Mouse (Mus musculus) ES-Bruce4 (cell line): Measurements from ENCODE around the gene Ap1g1. TPM values are rescaled to one million over a fixed set of nuclear protein-coding genes. Genes with fewer than 3 reads are reported as not detected.

Experiments used
- H3K27ac ChIP-seq: 2 replicates; pipeline ENCODE4 v1.5.1; 2012; ENCODE audit warnings: low read length, inconsistent platforms; ENCODE audit not compliant: insufficient read depth
- H3K27me3 ChIP-seq: 2 replicates; pipeline ENCODE4 v1.6.1; 2012; ENCODE audit warnings: mild to moderate bottlenecking, low read length, inconsistent platforms; ENCODE audit not compliant: control insufficient read depth, poor library complexity, insufficient read depth, severe bottlenecking
- H3K36me3 ChIP-seq: 2 replicates; pipeline ENCODE4 v1.6.1; 2012; ENCODE audit warnings: inconsistent platforms, mild to moderate bottlenecking, low read length, moderate library complexity; ENCODE audit not compliant: control insufficient read depth, poor library complexity, insufficient read depth, severe bottlenecking
- H3K4me1 ChIP-seq: one replicate; pipeline ENCODE4 v1.8.1; 2011; ENCODE audit warnings: low read length; ENCODE audit not compliant: control insufficient read depth, insufficient read depth
- H3K4me3 ChIP-seq: 2 replicates; pipeline ENCODE4 v1.5.1; 2011; ENCODE audit warnings: low read depth, mild to moderate bottlenecking, low read length
- H3K9ac ChIP-seq: 2 replicates; pipeline ENCODE4 v1.6.1; 2012; ENCODE audit warnings: low read depth, mild to moderate bottlenecking, inconsistent platforms; ENCODE audit not compliant: poor library complexity, severe bottlenecking
- H3K9me3 ChIP-seq: replicated peaks from 2 replicates; pipeline ENCODE4 v1.6.1; 2012; ENCODE audit warnings: mild to moderate bottlenecking, low read length, inconsistent platforms; ENCODE audit not compliant: control insufficient read depth, poor library complexity, insufficient read depth, severe bottlenecking
- CTCF ChIP-seq: IDR thresholded peaks from one replicate; pipeline ENCODE4 v1.8.1; 2011; ENCODE audit warnings: low read depth, low read length
- EP300 ChIP-seq: IDR thresholded peaks from 2 replicates; pipeline ENCODE4 v1.6.1; 2011; ENCODE audit warnings: low read depth, low read length; ENCODE audit not compliant: insufficient read depth
- POLR2A ChIP-seq: IDR thresholded peaks from one replicate; pipeline ENCODE4 v1.8.1; 2011; ENCODE audit warnings: low read length; ENCODE audit not compliant: insufficient read depth
- polyA plus RNA-seq: library from polyadenylated mRNA; stranded (reverse); fragments of >200 nt; gene quantifications from 2 replicates; pipeline ENCODE4 v1.2.4, GENCODE M21; 2011; ENCODE audit warnings: low read depth; ENCODE audit not compliant: missing spikeins, insufficient read depth, insufficient read length

The Ap1g1 gene
- 108 and 115 TPM in 2 replicates for polyA plus RNA-seq

GRCm38 (mm10) chr8:109778280-109778977 is at the start of gene Ap1g1:
Gene Ap1g1, plus strand, starts transcription at chr8:109778554.
- Histone ChIP-seq H3K9me3 (no peaks in the 10 kb centered on the region), H3K9ac (peak within 1 kb of the TSS; percentile 94), H3K36me3 (no peaks in the 10 kb centered on the region), H3K4me1 (no peaks in the 10 kb centered on the region), H3K27me3 (no peaks in the 10 kb centered on the region), H3K27ac (no peak within 1 kb of the TSS), H3K4me3 (peak within 1 kb of the TSS; percentile 87)
- TF ChIP-seq EP300 (peak; percentile 80), CTCF (no peak), POLR2A (peak; percentile 99)

- no peak overlapping the region for H3K27ac ChIP-seq
- H3K4me1 ChIP-seq: no peaks in the 10 kb centered on the region
- no peaks in the 10 kb centered on the region for H3K9me3 ChIP-seq
- no peak overlapping the region for H3K9ac ChIP-seq
- no peak overlapping the region for H3K4me3 ChIP-seq
- no peak for TF ChIP-seq CTCF
- TF ChIP-seq EP300: no peak
- TF ChIP-seq POLR2A: no peak
- no peaks in the 10 kb centered on the region for H3K27me3 ChIP-seq
- peaks cover 11% of the 10 kb centered on the region for H3K36me3 ChIP-seq
These were observed 47.3 kb upstream of the Ap1g1 start for GRCm38 (mm10) chr8:109731012-109731411.

- Histone ChIP-seq H3K4me3 (no peak overlapping the region), H3K4me1 (peaks cover 1% of the 10 kb centered on the region), H3K9me3 (peaks cover 12% of the 10 kb centered on the region), H3K9ac (no peak overlapping the region), H3K36me3 (peaks cover 11% of the 10 kb centered on the region), H3K27me3 (no peaks in the 10 kb centered on the region), H3K27ac (no peak overlapping the region)
- TF ChIP-seq POLR2A: no peak
- TF ChIP-seq EP300: no peak
- TF ChIP-seq CTCF: no peak
These were observed 44.3 kb upstream of the Ap1g1 start for GRCm38 (mm10) chr8:109734018-109734417.

- H3K9ac ChIP-seq: peak overlapping the region; percentile 92
- H3K36me3 ChIP-seq: peaks cover 11% of the 10 kb centered on the region
- no peak for TF ChIP-seq EP300
- no peak for TF ChIP-seq POLR2A
- no peak for TF ChIP-seq CTCF
- H3K4me3 ChIP-seq: peak overlapping the region; percentile 90
- no peak overlapping the region for H3K27ac ChIP-seq
- H3K9me3 ChIP-seq: peaks cover 12% of the 10 kb centered on the region
- peaks cover 1% of the 10 kb centered on the region for H3K4me1 ChIP-seq
- no peaks in the 10 kb centered on the region for H3K27me3 ChIP-seq
These were observed 41.5 kb upstream of the Ap1g1 start for GRCm38 (mm10) chr8:109736819-109737218.

- H3K36me3 ChIP-seq: peaks cover 11% of the 10 kb centered on the region
- TF ChIP-seq CTCF (peak; percentile 73), POLR2A (no peak)
- peaks cover 1% of the 10 kb centered on the region for H3K4me1 ChIP-seq
- peak within 1 kb of the TSS; percentile 90 for H3K4me3 ChIP-seq
- no peaks in the 10 kb centered on the region for H3K27me3 ChIP-seq
- H3K27ac ChIP-seq: no peak within 1 kb of the TSS
- H3K9ac ChIP-seq: peak within 1 kb of the TSS; percentile 92
- H3K9me3 ChIP-seq: peaks cover 12% of the 10 kb centered on the region
These were observed 40.9 kb upstream of the Ap1g1 start, which contains the start of gene Atxn1l for GRCm38 (mm10) chr8:109737237-109738048. Gene Atxn1l, minus strand, starts transcription at chr8:109737739.
